Mouse (Mus musculus): Measurements from ENCODE around the gene Cpa3. TPM values are rescaled to one million over a fixed set of nuclear protein-coding genes. Genes with fewer than 3 reads are reported as not detected.

Gene Cpa3
- polyA plus RNA-seq, 1 experiment from 2014 or later: 30.9 TPM

DNA sequence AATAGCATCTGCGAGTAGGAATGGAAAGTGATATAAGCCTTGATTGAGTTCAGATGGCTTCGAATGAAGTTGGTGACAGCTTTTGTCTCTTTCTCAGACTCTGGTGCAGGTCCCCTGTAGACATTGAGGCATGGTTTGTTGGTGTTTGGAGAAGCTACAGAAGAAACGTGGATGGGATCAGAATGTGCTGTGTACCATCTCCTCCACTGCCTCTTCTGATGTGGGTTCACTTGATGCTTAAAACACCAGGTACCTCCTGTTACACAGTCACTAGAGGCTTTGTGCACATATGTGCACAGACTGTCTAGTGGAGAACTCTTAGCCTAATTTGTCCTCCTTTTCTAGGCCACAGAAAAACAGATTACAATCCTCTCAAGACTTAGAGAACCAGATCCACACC lies 19.8 kb downstream of the Cpa3 start:
- no peak overlapping the region for H3K9ac ChIP-seq
- no peaks in the 10 kb centered on the region for H3K27me3 ChIP-seq (replicated peaks)
- H3K4me2 ChIP-seq: no peak overlapping the region
- H3K9me3 ChIP-seq: no peaks in the 10 kb centered on the region
- no peak overlapping the region for H3K4me3 ChIP-seq (replicated peaks)
- H3K4me1 ChIP-seq: no peaks in the 10 kb centered on the region
- 74% methylated on average over 3 of the region's 3 CpGs for WGBS
- H3K27ac ChIP-seq: no peak overlapping the region
- no peaks in the 10 kb centered on the region for H3K36me3 ChIP-seq
- ATAC-seq (ENCODE audit: insufficient read depth, low FRiP score, low read depth): no peak

GRCm38 (mm10) chr3:20198869-20199268 lies 43.1 kb downstream of the Cpa3 start:
- Histone ChIP-seq H3K9ac (no peak overlapping the region), H3K4me1 (no peaks in the 10 kb centered on the region), H3K36me3 (no peaks in the 10 kb centered on the region), H3K27ac (no peak overlapping the region), H3K4me2 (no peak overlapping the region), H3K9me3 (no peaks in the 10 kb centered on the region), H3K27me3 (replicated peaks) (no peaks in the 10 kb centered on the region), H3K4me3 (replicated peaks) (no peak overlapping the region)
- 40% methylated on average over 6 of the region's 6 CpGs for WGBS
- ATAC-seq (ENCODE audit: insufficient read depth, low FRiP score, low read depth): no peak

GRCm38 (mm10) chr3:20197878-20198277 lies 44.1 kb downstream of the Cpa3 start:
- no peak overlapping the region for H3K9ac ChIP-seq
- ATAC-seq (ENCODE audit: insufficient read depth, low FRiP score, low read depth): no peak
- no peaks in the 10 kb centered on the region for H3K36me3 ChIP-seq
- H3K27ac ChIP-seq: no peak overlapping the region
- no peak overlapping the region for H3K4me3 ChIP-seq (replicated peaks)
- H3K4me2 ChIP-seq: no peak overlapping the region
- 74% methylated on average over 10 of the region's 10 CpGs for WGBS
- no peaks in the 10 kb centered on the region for H3K9me3 ChIP-seq
- no peaks in the 10 kb centered on the region for H3K4me1 ChIP-seq
- H3K27me3 ChIP-seq (replicated peaks): no peaks in the 10 kb centered on the region

GRCm38 (mm10) chr3:20188976-20189675 lies 52.9 kb downstream of the Cpa3 start:
- WGBS: 21% methylated on average over 5 of the region's 5 CpGs
- Histone ChIP-seq H3K27ac (no peak overlapping the region), H3K9ac (no peak overlapping the region), H3K4me2 (no peak overlapping the region), H3K4me1 (0 out of 2 replicates have a peak, but pooled peaks cover 4% of the 10 kb centered on the region), H3K36me3 (no peaks in the 10 kb centered on the region), H3K4me3 (replicated peaks) (no peak overlapping the region), H3K27me3 (replicated peaks) (no peaks in the 10 kb centered on the region), H3K9me3 (no peaks in the 10 kb centered on the region)
- ATAC-seq (ENCODE audit: insufficient read depth, low FRiP score, low read depth): peak; percentile 43; the same call in 1 of the 2 replicates

DNA sequence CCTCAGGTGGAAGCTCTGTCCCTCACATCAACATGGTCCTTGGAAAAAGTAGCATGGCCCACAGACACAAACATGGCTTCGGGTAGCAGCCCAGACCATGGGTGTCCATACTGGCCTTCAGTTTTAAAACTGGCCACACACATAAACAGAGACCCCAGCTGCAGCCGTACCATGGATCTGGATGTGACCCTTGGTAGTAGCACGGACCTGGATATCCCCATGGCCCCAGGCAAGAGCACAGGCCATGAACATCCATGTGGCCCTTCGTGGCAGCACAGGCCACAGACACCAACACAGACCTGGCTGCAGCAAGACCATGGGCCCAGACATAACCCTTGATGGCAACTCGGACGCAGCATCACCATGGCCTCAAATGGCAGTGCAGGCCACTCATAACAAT lies 69.6 kb downstream of the Cpa3 start:
- H3K9ac ChIP-seq: no peak overlapping the region
- 89% methylated on average over 6 of the region's 6 CpGs for WGBS
- no peak overlapping the region for H3K4me3 ChIP-seq (replicated peaks)
- no peak overlapping the region for H3K4me2 ChIP-seq
- H3K36me3 ChIP-seq: no peaks in the 10 kb centered on the region
- H3K4me1 ChIP-seq: no peaks in the 10 kb centered on the region
- no peak for ATAC-seq (ENCODE audit: insufficient read depth, low FRiP score, low read depth)
- no peaks in the 10 kb centered on the region for H3K9me3 ChIP-seq
- H3K27me3 ChIP-seq (replicated peaks): no peaks in the 10 kb centered on the region
- no peak overlapping the region for H3K27ac ChIP-seq

DNA sequence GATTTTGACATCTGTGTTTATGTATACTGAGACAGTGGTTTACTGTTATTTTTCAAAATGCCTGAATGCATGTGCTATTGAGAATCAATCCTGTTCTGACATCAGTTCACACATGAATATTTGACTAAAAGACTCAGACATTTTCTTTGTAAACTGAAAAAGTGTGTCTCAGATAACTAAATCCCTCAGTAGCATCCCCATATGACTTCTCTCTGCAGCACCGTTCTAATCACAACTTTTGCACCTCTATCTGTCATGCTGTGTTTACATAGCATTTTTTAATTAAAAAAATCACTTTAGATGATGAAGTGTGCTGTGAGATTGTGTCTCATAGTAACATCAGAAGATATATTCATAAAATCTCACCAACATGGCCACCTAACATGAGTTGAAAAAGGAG lies 74.5 kb downstream of the Cpa3 start:
- H3K4me3 ChIP-seq (replicated peaks): no peak overlapping the region
- no peak for ATAC-seq (ENCODE audit: insufficient read depth, low FRiP score, low read depth)
- WGBS: 47% methylated on average over 1 of the region's 1 CpGs

More for the DNA sequence above, 74.5 kb downstream of the Cpa3 start:
- no peaks in the 10 kb centered on the region for H3K27me3 ChIP-seq (replicated peaks)
- no peak overlapping the region for H3K9ac ChIP-seq
- H3K36me3 ChIP-seq: no peaks in the 10 kb centered on the region
- H3K27ac ChIP-seq: no peak overlapping the region
- H3K9me3 ChIP-seq: no peaks in the 10 kb centered on the region
- H3K4me2 ChIP-seq: no peak overlapping the region
- no peaks in the 10 kb centered on the region for H3K4me1 ChIP-seq

Small RNAs within 50 kb of the gene (microRNA-seq; reads per million reads assigned to microRNA genes)
- 0.77 reads per million for gene Mir7007

Other genes with a start within 250 kb of the Cpa3 start
- 8.9 and 9.5 TPM in 2 replicates for gene Hps3, start 206.9 kb downstream of the Cpa3 start, polyA plus RNA-seq (2015; fragmentation: Nextera tagmentation; extraction: Ambion mirVana)
- gene Hltf, start 184.4 kb downstream of the Cpa3 start, polyA plus RNA-seq (2015; fragmentation: Nextera tagmentation; extraction: Ambion mirVana): 15.6 and 16.5 TPM in 2 replicates
- 54.3 and 62.6 TPM in 2 replicates for gene Gyg, start 86.9 kb downstream of the Cpa3 start, polyA plus RNA-seq (2015; fragmentation: Nextera tagmentation; extraction: Ambion mirVana)
- 88.0 and 101 TPM in 2 replicates for gene Cpb1, start 33.6 kb upstream of the Cpa3 start, polyA plus RNA-seq (2015; fragmentation: Nextera tagmentation; extraction: Ambion mirVana)
- 2.3 and 3.3 TPM in 2 replicates for gene Agtr1b, start 125.0 kb upstream of the Cpa3 start, polyA plus RNA-seq (2015; fragmentation: Nextera tagmentation; extraction: Ambion mirVana)

All from stomach, embryonic 15.5 days (tissue).